ENCODE assay signal across 8 mouse cellular contexts in the genomic region with DNA sequence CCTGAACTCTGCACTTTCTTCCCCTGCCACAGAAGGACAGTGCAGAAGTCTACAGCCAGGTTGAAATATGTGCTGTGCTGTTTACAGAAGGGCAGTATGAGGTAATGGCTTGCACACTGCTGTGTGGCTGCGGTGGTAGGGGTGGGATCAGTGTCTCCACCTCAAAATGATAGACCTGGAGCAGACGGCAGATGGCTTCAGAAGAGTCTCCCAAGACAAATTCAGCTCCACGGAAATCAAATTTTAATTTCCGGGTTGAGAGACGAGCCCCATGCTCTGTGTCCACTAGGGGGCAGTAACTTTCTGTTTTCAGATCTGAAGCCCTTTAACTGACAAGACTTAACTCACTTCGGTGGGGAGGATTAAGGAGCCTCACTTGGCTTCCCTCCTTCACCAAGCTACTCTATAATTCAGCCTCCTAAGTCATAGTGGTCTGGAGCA. TPM values are rescaled to one million over a fixed set of nuclear protein-coding genes. Genes with fewer than 3 reads are reported as not detected.
DNase-seq lines count a peak whose midpoint lies in the region; ATAC-seq and TF ChIP-seq lines count a peak whose summit lies in the region.

No protein-coding gene starts in this region.

- peak; percentile 91 for TF ChIP-seq CTCF in E14TG2a.4 (conservative IDR thresholded peaks at IDR 0.05; ENCODE audit: low read length)
- peak; percentile 64; the same call in 1 of the 2 replicates for TF ChIP-seq CTCF in small intestine, adult 2 months (IDR thresholded peaks at IDR 0.05; ENCODE audit: extremely low read depth, insufficient read length, insufficient replicate concordance, low read depth, low read length)

- DNase-seq in B cell, adult 2 months: peak; percentile 68 to 71
- DNase-seq in cerebellum, postnatal 14 days: peak; percentile 59 to 69
- peak; percentile 47 for DNase-seq in kidney, postnatal 14 days
- no peak for DNase-seq in right cerebral cortex, postnatal 4 days

- no peak overlapping the region for H3K4me3 ChIP-seq in E14TG2a.4 (replicated peaks; ENCODE audit: low read length)
- no peak overlapping the region for H3K4me3 ChIP-seq in heart, embryonic 15.5 days
- 0 out of 2 replicates have a peak overlapping the region, but pooled peaks have one; percentile 17 for H3K4me3 ChIP-seq in small intestine, adult 2 months (ENCODE audit: low read depth, low read length)

- H3K27ac ChIP-seq in heart, embryonic 15.5 days: no peak overlapping the region
- H3K27ac ChIP-seq in small intestine, adult 2 months (ENCODE audit: insufficient read depth, low read depth, low read length): 0 out of 2 replicates have a peak overlapping the region, but pooled peaks have one; percentile 3

- WGBS in heart, embryonic 15.5 days: 13% methylated on average over 6 of the region's 6 CpGs
- WGBS in small intestine, adult 2 months: 6% methylated on average over 6 of the region's 6 CpGs

- peak overlapping the region; percentile 24; the same call in 1 of the 2 replicates for H3K4me2 ChIP-seq in heart, embryonic 15.5 days

- no peak overlapping the region for H3K9ac ChIP-seq in heart, embryonic 15.5 days

- no peaks in the 10 kb centered on the region for H3K9me3 ChIP-seq in E14TG2a.4 (ENCODE audit: low read length)
- no peaks in the 10 kb centered on the region for H3K9me3 ChIP-seq in heart, embryonic 15.5 days (replicated peaks)

- ATAC-seq in heart, embryonic 15.5 days (replicated peaks; ENCODE audit: insufficient number of reproducible peaks, insufficient read depth, low FRiP score, low read depth): 0 out of 2 replicates have a peak, but pooled peaks have one; percentile 27
- peak; percentile 69 for ATAC-seq in megakaryocyte, adult 5-6 weeks (ENCODE audit: poor library complexity, severe bottlenecking)

- no peaks in the 10 kb centered on the region for H3K27me3 ChIP-seq in E14TG2a.4 (ENCODE audit: insufficient read depth, low read length)
- H3K27me3 ChIP-seq in heart, embryonic 15.5 days: no peaks in the 10 kb centered on the region
- H3K27me3 ChIP-seq in small intestine, adult 2 months (ENCODE audit: control insufficient read depth, insufficient read depth, low read length): no peaks in the 10 kb centered on the region

- no peaks in the 10 kb centered on the region for H3K36me3 ChIP-seq in E14TG2a.4 (ENCODE audit: insufficient read depth, low read length)
- H3K36me3 ChIP-seq in heart, embryonic 15.5 days: no peaks in the 10 kb centered on the region
- H3K36me3 ChIP-seq in small intestine, adult 2 months (ENCODE audit: control insufficient read depth, insufficient read depth, low read length): no peaks in the 10 kb centered on the region

- no peak for TF ChIP-seq POLR2A in small intestine, adult 2 months (IDR thresholded peaks at IDR 0.05; ENCODE audit: low read depth, low read length)

- H3K4me1 ChIP-seq in E14TG2a.4 (replicated peaks; ENCODE audit: low read depth, low read length): 0 out of 2 replicates have a peak, but pooled peaks cover 3% of the 10 kb centered on the region
- H3K4me1 ChIP-seq in heart, embryonic 15.5 days (replicated peaks): no peaks in the 10 kb centered on the region
- H3K4me1 ChIP-seq in small intestine, adult 2 months (ENCODE audit: control insufficient read depth, insufficient read depth, insufficient read length, low read length): peaks cover 2% of the 10 kb centered on the region; the same call in 1 of the 2 replicates

RNA-seq across cellular contexts. Expression of a gene that starts 12.0 kb away (rescaled TPM):
- polyA plus RNA-seq in heart, embryonic 15.5 days (2015; fragmentation: Nextera tagmentation; extraction: Ambion mirVana): 56.9 and 72.6 TPM in 2 replicates
- 204 and 205 TPM in 2 replicates for total RNA-seq in megakaryocyte, adult 5-6 weeks (2015)
- total RNA-seq in megakaryocyte, adult 5-6 weeks (2017): 85.5 and 116 TPM in 2 replicates
- 7.7 and 20.4 TPM in 2 replicates for polyA plus RNA-seq in small intestine, adult 2 months (2012; rRNA removed)
